Mouse (Mus musculus): ENCODE results near the gene Gm28919. TPM values are rescaled to one million over a fixed set of nuclear protein-coding genes. Genes with fewer than 3 reads are reported as not detected.
"Not testable (repeated sequence)": the region's sequence is repeated elsewhere in the genome, so short reads cannot be mapped to it uniquely, and the experiment has no call there.

Gm28919 gene
- polyA plus RNA-seq (2015; fragmentation: Nextera tagmentation; extraction: Ambion mirVana) = not detected in 2 replicates

GRCm38 (mm10) chrY:6583246-6583645 is at the start of gene Gm28919:
TSS of gene Gm28919 (plus strand) at chrY:6583546.
- not testable (repeated sequence) for ATAC-seq (replicated peaks)

More at GRCm38 (mm10) chrY:6583246-6583645, at the start of gene Gm28919:
- H3K9me3 ChIP-seq; H3K9ac ChIP-seq; H3K4me2 ChIP-seq; H3K27me3 ChIP-seq (replicated peaks); H3K27ac ChIP-seq; H3K36me3 ChIP-seq (replicated peaks); H3K4me1 ChIP-seq; H3K4me3 ChIP-seq: not testable (repeated sequence)
- WGBS = 70% methylated on average over 2 of the region's 7 CpGs

Other genes with a start within 250 kb of the Gm28919 start
- gene Gm21719, start 99.3 kb downstream of the Gm28919 start, polyA plus RNA-seq (2015; fragmentation: Nextera tagmentation; extraction: Ambion mirVana) = not detected in 2 replicates